Mouse (Mus musculus) embryonic facial prominence, embryonic 15.5 days (tissue): ENCODE results near the gene Serpina3g. TPM values are rescaled to one million over a fixed set of nuclear protein-coding genes. Genes with fewer than 3 reads are reported as not detected.
"Not testable (repeated sequence)": the region's sequence is repeated elsewhere in the genome, so short reads cannot be mapped to it uniquely, and the experiment has no call there.

Source experiments
- ATAC-seq: fragments of 200-750 bp; cut with Nextera tagmentation; 2 replicates; pipeline ENCODE4 v1.8.0; 2017; ENCODE audit warnings: low read depth, moderate TSS enrichment; ENCODE audit not compliant: insufficient number of reproducible peaks, low FRiP score, low TSS enrichment
- H3K27ac ChIP-seq: fragments of 300-500 bp; sonication (generic); replicated peaks from 2 replicates; pipeline ENCODE4 v1.5.1; 2015; ENCODE audit warnings: mild to moderate bottlenecking, inconsistent platforms
- H3K27me3 ChIP-seq: fragments of 300-500 bp; sonication (generic); 2 replicates; pipeline ENCODE4 v1.6.1; 2015; ENCODE audit warnings: inconsistent platforms
- H3K36me3 ChIP-seq: fragments of 300-500 bp; sonication (generic); 2 replicates; pipeline ENCODE4 v1.6.1; 2015; ENCODE audit warnings: mild to moderate bottlenecking, inconsistent platforms
- H3K4me1 ChIP-seq: fragments of 300-500 bp; sonication (generic); 2 replicates; pipeline ENCODE4 v1.6.1; 2015; ENCODE audit warnings: inconsistent platforms
- H3K4me2 ChIP-seq: fragments of 300-500 bp; sonication (generic); replicated peaks from 2 replicates; pipeline ENCODE4 v1.6.1; 2015; ENCODE audit warnings: mild to moderate bottlenecking, inconsistent platforms
- H3K4me3 ChIP-seq: fragments of 300-500 bp; sonication (generic); replicated peaks from 2 replicates; pipeline ENCODE4 v1.5.1; 2015; ENCODE audit warnings: mild to moderate bottlenecking, inconsistent platforms
- H3K9ac ChIP-seq: fragments of 300-500 bp; sonication (generic); 2 replicates; pipeline ENCODE4 v1.6.1; 2015; ENCODE audit warnings: inconsistent platforms
- H3K9me3 ChIP-seq: fragments of 300-500 bp; sonication (generic); replicated peaks from 2 replicates; pipeline ENCODE4 v1.6.1; 2016; ENCODE audit warnings: inconsistent platforms
- WGBS: fragments of 180-500 bp; shearing (Covaris S2); methylation state at CpG from one replicate; pipeline ENCODE4 v1.1.7; 2015; 5-methylcytosine and 5-hydroxymethylcytosine counted together
- polyA plus RNA-seq: library from polyadenylated mRNA; unstranded; fragments of >200 nt; fragmentation: Nextera tagmentation; extraction: Ambion mirVana; gene quantifications from 2 replicates; pipeline ENCODE4 v1.2.1, GENCODE M21; 2015

The Serpina3g gene
- polyA plus RNA-seq, 1 experiment from 2014 or later: 0.63 TPM

GRCm38 (mm10) chr12:104238048-104238447, 2.0 kb downstream of the Serpina3g start:
- H3K36me3 ChIP-seq, H3K27ac ChIP-seq, H3K9me3 ChIP-seq, H3K27me3 ChIP-seq, ATAC-seq, H3K9ac ChIP-seq, H3K4me3 ChIP-seq, H3K4me1 ChIP-seq, H3K4me2 ChIP-seq: not testable (repeated sequence)
- WGBS: 77% methylated on average over 1 of the region's 1 CpGs

- ATAC-seq: no peak
- Histone ChIP-seq H3K4me2 (no peak overlapping the region), H3K4me1 (0 out of 2 replicates have a peak, but pooled peaks cover 7% of the 10 kb centered on the region), H3K4me3 (no peak overlapping the region), H3K9ac (no peak overlapping the region), H3K36me3 (no peaks in the 10 kb centered on the region), H3K27ac (no peak overlapping the region), H3K27me3 (no peaks in the 10 kb centered on the region), H3K9me3 (no peaks in the 10 kb centered on the region)
These were observed 7.3 kb downstream of the Serpina3g start for GRCm38 (mm10) chr12:104243307-104243706.

- Histone ChIP-seq H3K27me3 (no peaks in the 10 kb centered on the region), H3K4me2 (no peak overlapping the region), H3K4me1 (0 out of 2 replicates have a peak, but pooled peaks cover 7% of the 10 kb centered on the region), H3K27ac (no peak overlapping the region), H3K9me3 (no peaks in the 10 kb centered on the region), H3K4me3 (no peak overlapping the region), H3K36me3 (no peaks in the 10 kb centered on the region), H3K9ac (no peak overlapping the region)
- WGBS: 59% methylated on average over 1 of the region's 1 CpGs
- ATAC-seq: no peak
These were observed 9.0 kb downstream of the Serpina3g start for GRCm38 (mm10) chr12:104245092-104245491.

- WGBS: 76% methylated on average over 3 of the region's 3 CpGs
- Histone ChIP-seq H3K27ac (no peak overlapping the region), H3K9me3 (no peaks in the 10 kb centered on the region), H3K4me3 (no peak overlapping the region), H3K36me3 (no peaks in the 10 kb centered on the region), H3K4me2 (no peak overlapping the region), H3K9ac (no peak overlapping the region), H3K27me3 (no peaks in the 10 kb centered on the region), H3K4me1 (0 out of 2 replicates have a peak, but pooled peaks cover 7% of the 10 kb centered on the region)
- ATAC-seq: no peak
These were observed 9.6 kb downstream of the Serpina3g start for GRCm38 (mm10) chr12:104245595-104245994.

- ATAC-seq: no peak; the same call in 1 of the 2 replicates
- Histone ChIP-seq H3K4me3 (no peak overlapping the region), H3K27ac (0 out of 2 replicates have a peak overlapping the region, but pooled peaks have one; percentile 34), H3K9me3 (no peaks in the 10 kb centered on the region), H3K4me2 (no peak overlapping the region), H3K36me3 (no peaks in the 10 kb centered on the region), H3K9ac (no peak overlapping the region), H3K4me1 (0 out of 2 replicates have a peak, but pooled peaks cover 7% of the 10 kb centered on the region), H3K27me3 (no peaks in the 10 kb centered on the region)
These were observed 11.5 kb downstream of the Serpina3g start for GRCm38 (mm10) chr12:104247553-104248002.

- H3K27me3 ChIP-seq: no peaks in the 10 kb centered on the region
- no peaks in the 10 kb centered on the region for H3K36me3 ChIP-seq
- H3K4me3 ChIP-seq: no peak overlapping the region
- no peak overlapping the region for H3K9ac ChIP-seq
- no peaks in the 10 kb centered on the region for H3K9me3 ChIP-seq
- WGBS: 66% methylated on average over 3 of the region's 3 CpGs
- no peak overlapping the region for H3K4me2 ChIP-seq
- H3K4me1 ChIP-seq: 0 out of 2 replicates have a peak, but pooled peaks cover 7% of the 10 kb centered on the region
- H3K27ac ChIP-seq: no peak overlapping the region
- no peak for ATAC-seq
These were observed 12.2 kb downstream of the Serpina3g start for GRCm38 (mm10) chr12:104248231-104248630.

- no peaks in the 10 kb centered on the region for H3K9me3 ChIP-seq
- H3K27me3 ChIP-seq: no peaks in the 10 kb centered on the region
- H3K36me3 ChIP-seq: no peaks in the 10 kb centered on the region
- ATAC-seq: no peak
- H3K9ac ChIP-seq: no peak overlapping the region
- WGBS: 64% methylated on average over 3 of the region's 3 CpGs
- H3K4me1 ChIP-seq: no peaks in the 10 kb centered on the region
- H3K4me2 ChIP-seq: no peak overlapping the region
- H3K4me3 ChIP-seq: no peak overlapping the region
- H3K27ac ChIP-seq: no peak overlapping the region
These were observed 25.0 kb downstream of the Serpina3g start for GRCm38 (mm10) chr12:104261041-104261440.

GRCm38 (mm10) chr12:104262863-104263262, 26.8 kb downstream of the Serpina3g start, which contains the start of gene Serpina3i:
Gene Serpina3i (plus strand): TSS chr12:104263122.
- Histone ChIP-seq H3K4me3 (no peak within 1 kb of the TSS), H3K4me1 (no peaks in the 10 kb centered on the region), H3K9ac (no peak within 1 kb of the TSS), H3K36me3 (no peaks in the 10 kb centered on the region), H3K4me2 (no peak within 1 kb of the TSS), H3K9me3 (no peaks in the 10 kb centered on the region), H3K27me3 (no peaks in the 10 kb centered on the region), H3K27ac (no peak within 1 kb of the TSS)
- no peak for ATAC-seq

GRCm38 (mm10) chr12:104266374-104266773, 30.3 kb downstream of the Serpina3g start:
- no peak for ATAC-seq
- Histone ChIP-seq H3K36me3 (no peaks in the 10 kb centered on the region), H3K9me3 (no peaks in the 10 kb centered on the region), H3K27me3 (no peaks in the 10 kb centered on the region), H3K27ac (no peak overlapping the region), H3K4me3 (no peak overlapping the region), H3K9ac (no peak overlapping the region), H3K4me2 (no peak overlapping the region), H3K4me1 (no peaks in the 10 kb centered on the region)
- WGBS: 76% methylated on average over 3 of the region's 3 CpGs

GRCm38 (mm10) chr12:104278216-104279055, 42.4 kb downstream of the Serpina3g start:
- H3K4me3 ChIP-seq: no peak overlapping the region
- no peak overlapping the region for H3K9ac ChIP-seq
- no peak for ATAC-seq
- no peak overlapping the region for H3K4me2 ChIP-seq
- no peak overlapping the region for H3K27ac ChIP-seq
- no peaks in the 10 kb centered on the region for H3K27me3 ChIP-seq
- H3K36me3 ChIP-seq: no peaks in the 10 kb centered on the region
- 60% methylated on average over 18 of the region's 18 CpGs for WGBS
- H3K4me1 ChIP-seq: no peaks in the 10 kb centered on the region
- H3K9me3 ChIP-seq: no peaks in the 10 kb centered on the region

- H3K4me2 ChIP-seq: no peak overlapping the region
- no peak overlapping the region for H3K9ac ChIP-seq
- H3K36me3 ChIP-seq: no peaks in the 10 kb centered on the region
- no peak overlapping the region for H3K4me3 ChIP-seq
- H3K9me3 ChIP-seq: no peaks in the 10 kb centered on the region
- H3K4me1 ChIP-seq: no peaks in the 10 kb centered on the region
- no peaks in the 10 kb centered on the region for H3K27me3 ChIP-seq
- WGBS: 8% methylated on average over 3 of the region's 3 CpGs
- peak; percentile 34; the same call in 1 of the 2 replicates for ATAC-seq
- no peak overlapping the region for H3K27ac ChIP-seq
These were observed 43.0 kb downstream of the Serpina3g start for GRCm38 (mm10) chr12:104279056-104279435.

GRCm38 (mm10) chr12:104283380-104283779, 47.3 kb downstream of the Serpina3g start:
- 91% methylated on average over 11 of the region's 11 CpGs for WGBS
- no peak overlapping the region for H3K27ac ChIP-seq
- no peak for ATAC-seq

More at GRCm38 (mm10) chr12:104283380-104283779, 47.3 kb downstream of the Serpina3g start:
- Histone ChIP-seq H3K36me3 (no peaks in the 10 kb centered on the region), H3K9me3 (no peaks in the 10 kb centered on the region), H3K4me2 (no peak overlapping the region), H3K9ac (no peak overlapping the region), H3K27me3 (no peaks in the 10 kb centered on the region), H3K4me3 (no peak overlapping the region), H3K4me1 (no peaks in the 10 kb centered on the region)
